Mouse (Mus musculus) heart, embryonic 12.5 days (tissue): Measurements from ENCODE around the gene Tnrc18. TPM values are rescaled to one million over a fixed set of nuclear protein-coding genes. Genes with fewer than 3 reads are reported as not detected.
"Not testable (repeated sequence)": the region's sequence is repeated elsewhere in the genome, so short reads cannot be mapped to it uniquely, and the experiment has no call there.

ENCODE experiments used
- ATAC-seq: fragments of 200-750 bp; cut with Nextera tagmentation; 2 replicates; pipeline ENCODE4 v1.8.0; 2017; ENCODE audit warnings: moderate TSS enrichment, moderate library complexity; ENCODE audit not compliant: insufficient number of reproducible peaks, low FRiP score
- H3K27ac ChIP-seq: fragments of 300-500 bp; sonication (generic); 2 replicates; pipeline ENCODE4 v1.5.1; 2016; ENCODE audit warnings: mild to moderate bottlenecking, moderate library complexity; ENCODE audit not compliant: poor library complexity, severe bottlenecking
- H3K27me3 ChIP-seq: fragments of 300-500 bp; sonication (generic); replicated peaks from 2 replicates; pipeline ENCODE4 v1.6.1; 2016; ENCODE audit warnings: mild to moderate bottlenecking, moderate library complexity
- H3K36me3 ChIP-seq: fragments of 300-500 bp; sonication (generic); 2 replicates; pipeline ENCODE4 v1.6.1; 2016; ENCODE audit warnings: mild to moderate bottlenecking, moderate library complexity
- H3K4me1 ChIP-seq: fragments of 300-500 bp; sonication (generic); replicated peaks from 2 replicates; pipeline ENCODE4 v1.6.1; 2016; ENCODE audit warnings: mild to moderate bottlenecking
- H3K4me2 ChIP-seq: fragments of 300-500 bp; sonication (generic); 2 replicates; pipeline ENCODE4 v1.6.1; 2016; ENCODE audit warnings: mild to moderate bottlenecking, moderate library complexity
- H3K4me3 ChIP-seq: fragments of 300-500 bp; sonication (generic); 2 replicates; pipeline ENCODE4 v1.5.1; 2016; ENCODE audit warnings: mild to moderate bottlenecking
- H3K9ac ChIP-seq: fragments of 300-500 bp; sonication (generic); 2 replicates; pipeline ENCODE4 v1.6.1; 2016; ENCODE audit warnings: mild to moderate bottlenecking, moderate library complexity
- H3K9me3 ChIP-seq: fragments of 300-500 bp; sonication (generic); replicated peaks from 2 replicates; pipeline ENCODE4 v1.6.1; 2016; ENCODE audit warnings: mild to moderate bottlenecking, moderate library complexity
- WGBS: fragments of 180-500 bp; shearing (Covaris S2); methylation state at CpG from one replicate; pipeline ENCODE4 v1.1.7; 2016; 5-methylcytosine and 5-hydroxymethylcytosine counted together
- polyA plus RNA-seq: library from polyadenylated mRNA; unstranded; fragments of >200 nt; fragmentation: Nextera tagmentation; extraction: Ambion mirVana; gene quantifications from 2 replicates; pipeline ENCODE4 v1.2.1, GENCODE M21; 2016

Tnrc18 gene
- polyA plus RNA-seq, 1 experiment from 2014 or later, result 31.7 TPM

DNA sequence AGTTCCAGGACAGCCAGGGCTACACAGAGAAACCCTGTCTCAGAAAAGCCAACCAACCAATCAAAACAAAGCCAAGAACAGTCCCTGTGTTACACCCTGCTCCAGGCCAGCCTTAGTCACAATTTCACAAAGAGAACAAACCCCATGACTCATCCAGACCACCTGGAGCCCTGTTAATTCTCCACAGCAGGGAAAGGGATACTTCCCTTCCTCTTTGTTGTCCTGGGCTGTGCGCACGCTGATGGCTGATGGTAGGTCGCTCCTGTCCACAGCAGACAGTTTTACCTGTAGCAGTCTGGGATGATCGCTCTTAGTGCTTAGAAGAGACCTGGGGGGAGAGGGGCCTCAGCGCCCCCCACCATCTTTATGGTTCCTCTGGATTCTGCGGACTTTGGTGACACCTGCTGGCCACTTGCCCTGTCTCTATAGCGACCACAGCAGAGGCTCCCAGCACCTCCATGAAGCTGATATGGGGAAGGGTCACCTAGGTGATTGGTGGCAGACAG lies 24.7 kb upstream of the Tnrc18 start:
- WGBS, result 30% methylated on average over 7 of the region's 7 CpGs
- no peak for ATAC-seq
- no peaks in the 10 kb centered on the region; the same call in 1 of the 2 replicates for H3K9me3 ChIP-seq

DNA sequence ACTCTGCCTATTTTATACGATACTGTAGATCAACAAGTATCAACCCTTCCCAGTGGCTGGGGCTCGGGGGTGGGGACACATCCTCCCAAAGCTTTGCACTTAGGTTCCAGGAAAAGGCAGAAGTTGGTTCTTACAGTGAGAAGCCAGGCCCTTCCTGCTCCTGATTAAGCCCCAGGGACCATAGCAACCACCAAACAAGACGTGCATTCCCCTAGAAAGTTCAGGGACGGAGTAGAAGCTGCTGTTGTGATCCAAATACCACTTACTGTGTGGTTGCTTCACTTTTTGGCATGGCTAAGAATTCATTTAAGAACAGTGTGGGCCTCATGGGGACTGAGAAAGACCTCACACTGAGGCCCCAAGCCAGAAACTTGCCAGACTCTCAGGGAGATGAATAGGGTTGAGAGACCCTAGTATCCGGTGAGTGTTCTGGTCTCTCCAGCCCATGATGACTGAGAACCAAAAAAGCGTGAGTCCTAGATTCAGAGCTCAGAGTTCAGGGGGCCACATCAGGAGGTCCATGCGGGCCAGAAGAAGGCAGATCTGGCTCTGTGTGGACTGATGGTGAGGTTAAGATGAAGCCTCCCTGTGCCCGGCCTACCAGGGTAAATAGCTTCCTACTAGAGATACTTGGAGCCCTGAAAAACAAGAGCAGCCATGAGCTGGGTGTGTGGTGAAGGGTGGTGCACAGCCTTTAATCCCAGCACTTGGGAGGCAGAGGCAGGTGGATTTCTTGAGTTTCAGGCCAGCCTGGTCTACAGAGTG lies 24.1 kb upstream of the Tnrc18 start:
- no peak overlapping the region for H3K4me2 ChIP-seq
- peaks cover 11% of the 10 kb centered on the region for H3K4me1 ChIP-seq
- no peak overlapping the region for H3K4me3 ChIP-seq
- ATAC-seq, result no peak
- H3K9me3 ChIP-seq, result no peaks in the 10 kb centered on the region
- 65% methylated on average over 8 of the region's 8 CpGs for WGBS
- 0 out of 2 replicates have a peak overlapping the region, but pooled peaks have one; percentile 21 for H3K9ac ChIP-seq
- H3K27me3 ChIP-seq, result no peaks in the 10 kb centered on the region
- no peaks in the 10 kb centered on the region for H3K36me3 ChIP-seq
- no peak overlapping the region for H3K27ac ChIP-seq

More for the DNA sequence above, 24.7 kb upstream of the Tnrc18 start:
- Histone ChIP-seq H3K27ac (no peak overlapping the region), H3K4me2 (no peak overlapping the region), H3K36me3 (no peaks in the 10 kb centered on the region), H3K27me3 (no peaks in the 10 kb centered on the region), H3K9ac (no peak overlapping the region), H3K4me1 (peaks cover 11% of the 10 kb centered on the region), H3K4me3 (no peak overlapping the region)

DNA sequence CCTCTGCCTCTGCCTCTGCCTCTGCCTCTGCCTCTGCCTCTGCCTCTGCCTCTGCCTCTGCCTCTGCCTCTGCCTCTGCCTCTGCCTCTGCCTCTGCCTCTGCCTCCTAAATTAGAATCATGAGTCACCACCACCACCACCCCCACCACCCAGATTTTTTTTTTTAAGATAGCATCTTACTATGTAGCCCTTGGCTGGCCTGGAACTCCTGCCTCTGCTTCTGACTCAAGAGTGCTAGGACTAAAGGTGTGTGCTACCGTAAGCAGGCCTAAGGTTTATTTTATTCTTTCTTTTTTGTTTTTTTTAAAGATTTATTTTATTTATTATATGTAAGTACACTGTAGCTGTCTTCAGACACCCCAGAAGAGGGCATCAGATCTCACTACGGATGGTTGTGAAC lies 20.0 kb upstream of the Tnrc18 start:
- peaks cover 15% of the 10 kb centered on the region for H3K4me1 ChIP-seq
- not testable (repeated sequence) for H3K9ac ChIP-seq, H3K4me3 ChIP-seq, H3K9me3 ChIP-seq, H3K4me2 ChIP-seq, H3K27ac ChIP-seq, H3K27me3 ChIP-seq, H3K36me3 ChIP-seq, ATAC-seq
- WGBS, result 90% methylated on average over 2 of the region's 2 CpGs

DNA sequence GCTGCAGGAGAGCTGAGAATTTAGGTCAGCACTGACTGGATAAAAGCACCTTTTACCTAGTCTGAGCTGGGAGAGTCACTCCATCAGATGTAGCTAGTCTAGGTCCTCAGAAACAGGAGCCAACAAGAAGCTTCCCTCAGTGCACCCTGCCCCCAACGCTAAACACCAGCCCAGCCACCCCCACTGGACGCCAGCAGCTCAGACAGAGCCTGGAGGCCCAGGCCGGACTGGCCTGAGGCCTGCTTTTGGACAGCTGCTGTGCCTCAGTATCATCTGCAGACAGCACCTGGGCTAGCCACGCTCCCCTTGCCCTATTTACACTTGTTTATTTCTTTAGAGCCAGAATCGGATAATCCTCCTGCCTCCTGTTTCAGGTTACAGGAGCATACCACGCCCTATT lies 19.4 kb upstream of the Tnrc18 start:
- Histone ChIP-seq H3K27me3 (no peaks in the 10 kb centered on the region), H3K9me3 (peaks cover 6% of the 10 kb centered on the region), H3K36me3 (no peaks in the 10 kb centered on the region), H3K4me3 (no peak overlapping the region), H3K9ac (no peak overlapping the region), H3K27ac (no peak overlapping the region), H3K4me2 (no peak overlapping the region), H3K4me1 (peaks cover 15% of the 10 kb centered on the region)
- no peak for ATAC-seq
- 64% methylated on average over 6 of the region's 6 CpGs for WGBS

DNA sequence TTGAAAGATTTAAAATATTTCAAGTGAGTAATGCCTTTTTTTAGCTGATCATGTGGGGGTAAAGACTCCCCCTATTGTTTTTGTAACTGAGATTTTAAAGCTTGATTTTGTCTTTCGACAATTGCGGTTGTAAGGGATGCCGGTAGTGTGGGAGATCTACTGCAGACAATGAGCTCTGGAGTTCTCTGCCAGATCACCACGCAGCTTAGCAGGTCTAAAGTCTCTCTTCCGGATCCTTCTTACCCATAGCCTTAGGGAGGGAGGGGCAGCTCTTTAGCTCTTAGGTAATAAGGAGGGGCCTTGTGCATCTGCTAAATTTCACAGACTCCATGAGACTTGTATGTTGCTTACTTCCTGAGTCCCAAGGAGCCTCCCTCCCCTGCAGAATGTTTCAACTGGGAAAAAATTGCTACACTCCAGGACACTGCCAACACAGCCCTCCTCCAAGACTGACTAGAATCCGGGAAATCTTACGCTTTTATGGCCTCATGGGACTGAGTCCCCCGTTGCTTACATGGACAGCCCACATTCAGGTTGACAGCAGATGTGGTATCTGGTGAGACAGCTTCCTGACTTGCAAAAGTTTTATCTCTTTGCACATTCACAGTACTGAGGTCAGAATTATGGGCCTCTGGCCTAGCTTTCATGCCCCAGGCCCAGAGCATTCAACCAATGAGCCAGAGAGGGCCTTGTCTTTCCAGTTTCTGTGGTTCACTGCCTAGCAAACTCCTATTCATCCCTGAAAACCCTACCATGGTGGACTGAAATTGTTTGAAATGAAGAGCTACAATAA lies 16.4 kb upstream of the Tnrc18 start:
- no peaks in the 10 kb centered on the region for H3K36me3 ChIP-seq
- 0 out of 2 replicates have a peak, but pooled peaks have one; percentile 18 for ATAC-seq
- no peak overlapping the region for H3K4me2 ChIP-seq
- H3K9ac ChIP-seq, result no peak overlapping the region
- WGBS, result 60% methylated on average over 8 of the region's 8 CpGs
- H3K27me3 ChIP-seq, result no peaks in the 10 kb centered on the region
- peaks cover 3% of the 10 kb centered on the region; the same call in 1 of the 2 replicates for H3K4me1 ChIP-seq
- peaks cover 18% of the 10 kb centered on the region for H3K9me3 ChIP-seq
- no peak overlapping the region for H3K4me3 ChIP-seq
- H3K27ac ChIP-seq, result no peak overlapping the region

DNA sequence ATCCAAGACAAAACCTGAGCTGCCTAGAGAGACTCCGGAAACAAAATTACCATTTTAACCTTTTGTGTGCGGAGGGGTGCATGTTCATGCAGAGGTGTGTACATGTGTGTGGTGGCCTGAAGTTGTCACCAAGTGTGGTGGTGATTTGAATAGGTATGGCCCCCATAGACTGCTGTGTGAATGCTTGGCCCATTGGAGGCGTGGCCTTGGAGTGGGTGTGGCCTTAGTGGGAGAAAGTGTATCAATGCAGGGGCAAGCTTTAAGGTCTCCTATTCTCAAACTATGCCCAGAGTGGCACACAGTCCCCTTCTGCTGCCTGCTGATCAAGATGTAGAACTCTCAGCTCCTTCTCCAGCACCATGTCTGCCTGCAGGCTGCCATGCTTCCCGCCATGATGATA lies 8.7 kb upstream of the Tnrc18 start:
- no peak overlapping the region for H3K9ac ChIP-seq
- H3K27me3 ChIP-seq, result no peaks in the 10 kb centered on the region
- no peaks in the 10 kb centered on the region for H3K36me3 ChIP-seq
- 77% methylated on average over 4 of the region's 4 CpGs for WGBS
- peaks cover 7% of the 10 kb centered on the region; the same call in 1 of the 2 replicates for H3K9me3 ChIP-seq
- no peak for ATAC-seq
- H3K27ac ChIP-seq, result no peak overlapping the region
- no peak overlapping the region for H3K4me2 ChIP-seq
- peaks cover 30% of the 10 kb centered on the region for H3K4me1 ChIP-seq
- H3K4me3 ChIP-seq, result no peak overlapping the region

DNA sequence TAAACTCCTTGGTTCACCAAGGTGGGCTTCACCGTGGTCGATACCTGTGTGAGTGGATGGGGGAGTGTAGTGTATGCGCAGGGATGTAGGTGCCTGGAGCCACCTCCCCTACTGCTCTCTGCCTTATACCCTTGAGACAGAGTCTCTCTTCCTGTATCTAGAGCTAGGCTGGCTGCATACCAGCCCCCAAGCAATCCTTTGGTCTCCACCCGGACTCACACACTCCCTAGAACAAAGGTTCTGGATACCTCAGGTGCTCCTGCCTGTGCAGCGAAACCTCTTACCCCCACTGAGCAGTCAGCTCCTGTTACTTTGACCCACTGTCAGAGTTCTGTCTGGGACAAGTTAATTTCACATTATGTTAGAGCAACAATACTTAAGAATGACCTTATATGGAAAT lies 8.2 kb upstream of the Tnrc18 start:
- peaks cover 30% of the 10 kb centered on the region for H3K4me1 ChIP-seq
- no peak for ATAC-seq
- H3K9ac ChIP-seq, result no peak overlapping the region
- no peak overlapping the region for H3K27ac ChIP-seq
- H3K36me3 ChIP-seq, result no peaks in the 10 kb centered on the region
- peaks cover 5% of the 10 kb centered on the region; the same call in 1 of the 2 replicates for H3K9me3 ChIP-seq
- no peak overlapping the region for H3K4me3 ChIP-seq
- H3K4me2 ChIP-seq, result no peak overlapping the region
- H3K27me3 ChIP-seq, result no peaks in the 10 kb centered on the region
- WGBS, result 74% methylated on average over 5 of the region's 5 CpGs

DNA sequence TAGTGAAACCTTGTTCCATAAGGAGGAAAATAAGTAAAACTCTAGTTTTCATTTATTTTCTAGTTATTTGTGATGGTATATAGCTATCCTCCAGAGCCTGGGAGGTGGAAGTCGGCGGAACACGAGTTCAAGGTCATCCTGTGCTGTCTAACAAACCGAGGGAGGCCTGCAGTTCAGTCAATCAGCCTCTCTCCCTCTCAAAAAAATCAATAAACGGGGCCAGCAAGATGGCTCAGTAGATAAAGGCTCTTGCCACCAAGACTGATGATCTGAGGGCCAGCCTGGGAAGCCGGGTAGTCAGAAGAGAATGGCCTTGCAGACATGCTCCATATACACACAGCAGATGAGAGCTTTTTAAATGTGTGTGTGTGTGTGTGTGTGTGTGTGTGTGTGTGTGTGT lies 6.6 kb upstream of the Tnrc18 start:
- WGBS, result 34% methylated on average over 6 of the region's 6 CpGs
- H3K9ac ChIP-seq, result peak overlapping the region; percentile 100
- H3K36me3 ChIP-seq, result no peaks in the 10 kb centered on the region
- no peak for ATAC-seq
- H3K4me2 ChIP-seq, result peak overlapping the region; percentile 79
- H3K4me3 ChIP-seq, result peak overlapping the region; percentile 87
- H3K4me1 ChIP-seq, result peaks cover 30% of the 10 kb centered on the region
- no peaks in the 10 kb centered on the region for H3K27me3 ChIP-seq
- H3K27ac ChIP-seq, result peak overlapping the region; percentile 100
- H3K9me3 ChIP-seq, result no peaks in the 10 kb centered on the region

DNA sequence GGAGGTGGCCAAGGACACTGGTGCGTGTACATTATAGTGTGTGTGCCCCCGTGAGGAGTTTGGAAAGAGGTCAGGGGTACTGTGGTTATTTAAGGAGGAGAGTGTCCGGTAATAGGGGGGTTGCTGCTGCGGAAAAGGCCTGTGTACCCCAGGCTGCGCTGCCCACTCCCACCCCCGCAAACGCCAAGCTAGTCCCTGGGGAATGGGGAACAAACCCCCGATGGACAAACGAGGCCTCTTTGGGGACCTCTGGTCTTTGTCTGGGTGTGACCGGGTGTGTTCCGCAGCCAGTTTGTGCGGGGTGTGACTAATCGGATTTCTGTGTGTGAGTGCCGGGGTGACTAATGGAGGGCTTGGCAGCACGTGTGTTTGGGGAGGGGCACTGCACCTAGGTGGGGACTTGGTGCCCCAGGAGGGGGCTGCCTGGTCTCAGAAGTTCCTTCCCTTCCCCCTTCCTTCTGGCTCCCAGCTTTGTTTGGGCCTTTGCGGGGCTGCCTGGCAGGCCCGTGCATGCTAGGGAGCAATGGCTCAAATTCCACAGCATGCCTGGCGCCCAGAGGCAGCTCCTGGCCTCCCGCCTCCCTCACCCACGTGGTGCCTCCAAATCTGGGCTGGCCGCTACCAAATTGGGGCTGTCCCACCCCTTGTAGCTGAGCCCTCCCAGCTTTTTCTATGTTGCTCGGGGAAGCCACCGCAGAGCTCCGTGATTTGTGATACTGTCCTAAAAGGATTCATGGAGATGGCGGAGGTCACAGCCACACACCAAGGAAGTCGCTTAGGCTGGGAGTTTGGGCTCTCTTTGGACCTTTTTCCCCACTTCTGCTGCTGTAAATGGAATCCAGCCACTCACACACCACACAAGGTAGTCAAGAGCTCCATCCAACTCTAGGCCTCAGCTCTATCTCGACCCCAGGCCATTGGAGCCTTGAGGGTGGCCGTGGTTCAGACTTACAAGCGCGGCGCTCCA lies 5.9 kb upstream of the Tnrc18 start:
- peaks cover 30% of the 10 kb centered on the region for H3K4me1 ChIP-seq
- ATAC-seq, result peak; percentile 59

DNA sequence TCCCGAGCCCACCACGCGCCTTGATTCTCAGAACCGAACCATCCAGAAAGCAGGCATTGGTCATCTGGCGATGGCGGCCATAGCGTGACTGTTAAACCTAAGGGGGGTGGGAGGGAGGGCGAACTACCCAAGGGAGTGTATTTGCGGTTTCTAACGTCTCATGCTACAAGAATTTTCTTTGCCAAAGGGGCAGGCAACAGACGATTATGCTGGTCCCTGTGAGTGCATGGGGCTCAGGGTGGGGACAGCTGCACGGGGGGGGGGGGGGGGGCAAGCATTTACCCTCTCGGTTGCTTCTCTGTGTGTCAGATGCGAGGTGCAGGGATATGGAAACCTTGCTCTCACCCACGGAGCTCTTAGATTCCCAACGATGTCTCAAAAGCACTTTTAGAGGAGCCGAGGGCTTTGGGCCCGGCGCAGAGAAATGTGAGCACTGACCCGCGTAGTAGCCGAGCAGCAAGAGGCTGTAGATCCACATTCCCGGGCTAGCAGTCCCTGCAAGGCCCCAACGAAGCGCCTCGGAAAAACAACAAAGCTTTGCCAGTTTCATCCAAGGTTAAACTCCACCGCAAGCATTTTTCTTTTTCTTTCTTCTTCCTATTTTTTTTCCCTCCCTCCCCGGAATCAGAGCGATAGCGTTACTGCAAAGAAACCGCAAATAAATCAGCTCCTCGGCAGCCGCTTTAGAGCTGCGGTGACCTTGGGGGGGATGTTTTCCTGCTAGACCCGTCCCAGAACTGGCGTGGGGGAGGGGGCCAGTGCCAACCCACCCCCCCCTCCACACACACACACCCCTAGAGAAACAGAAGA lies 5.0 kb upstream of the Tnrc18 start:
- Histone ChIP-seq H3K4me2 (peak overlapping the region; percentile 79), H3K9ac (peak overlapping the region; percentile 100), H3K36me3 (no peaks in the 10 kb centered on the region), H3K27me3 (no peaks in the 10 kb centered on the region), H3K4me1 (peaks cover 30% of the 10 kb centered on the region), H3K4me3 (peak overlapping the region; percentile 87), H3K9me3 (no peaks in the 10 kb centered on the region), H3K27ac (peak overlapping the region; percentile 100)
- WGBS, result under 1% methylated on average over 36 of the region's 36 CpGs
- ATAC-seq, result no peak

More for the DNA sequence above, 5.9 kb upstream of the Tnrc18 start:
- Histone ChIP-seq H3K4me3 (peak overlapping the region; percentile 87), H3K9me3 (no peaks in the 10 kb centered on the region), H3K4me2 (peak overlapping the region; percentile 79), H3K27me3 (no peaks in the 10 kb centered on the region), H3K9ac (peak overlapping the region; percentile 100), H3K27ac (peak overlapping the region; percentile 100), H3K36me3 (no peaks in the 10 kb centered on the region)
- WGBS, result 6% methylated on average over 31 of the region's 31 CpGs
